Mouse (Mus musculus) right cerebral cortex, postnatal 25 days (tissue): ENCODE results near the gene Synrg.
A peak's percentile ranks its signal among the peaks of the same experiment; 100 is the strongest.

Source experiments
- DNase-seq: peaks from one replicate; pipeline ENCODE4 v3.0.0; 2022

Synrg gene

DNA sequence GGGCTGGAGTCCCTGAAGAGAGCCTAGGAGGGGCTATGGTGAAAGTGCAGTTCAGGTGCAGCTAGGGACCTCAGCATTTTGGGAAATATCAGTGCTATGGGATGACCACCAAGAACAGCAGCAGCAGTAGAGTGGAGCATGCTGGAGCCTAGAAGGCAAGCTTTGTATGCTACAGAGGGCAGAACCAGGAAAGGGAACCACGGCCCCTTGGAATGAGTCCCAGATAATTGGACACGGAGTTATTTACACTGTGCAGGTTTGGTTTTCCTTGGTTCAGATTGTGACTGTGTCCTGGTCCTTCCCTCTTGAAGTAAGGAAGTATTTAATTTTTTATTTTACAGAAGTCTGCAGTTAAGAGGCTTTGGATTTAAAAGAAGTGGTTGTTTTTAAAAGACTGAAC, 29.2 kb downstream of the Synrg start:
- no peak for DNase-seq

DNA sequence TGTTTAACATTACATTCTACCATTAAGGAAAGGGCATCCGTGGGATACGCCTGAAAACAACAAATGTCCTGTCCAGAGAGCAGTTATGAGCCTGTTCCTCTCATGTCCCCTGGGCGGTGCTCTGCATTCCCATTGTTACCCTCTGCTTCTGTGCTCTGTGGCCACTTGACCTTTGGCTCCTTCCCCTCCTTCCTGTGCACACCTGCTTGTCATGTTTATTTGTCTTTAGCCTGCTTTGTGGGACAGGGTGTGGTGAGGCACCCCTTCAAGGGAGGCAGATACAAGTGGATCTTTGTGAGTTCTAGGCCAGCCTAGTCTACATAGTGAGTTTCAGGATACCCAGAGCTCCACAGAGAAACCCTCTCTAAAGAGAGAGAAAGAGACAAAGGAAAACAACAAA, 30.3 kb downstream of the Synrg start:
- DNase-seq = no peak

- DNase-seq = peak; percentile 43
Measured at GRCm38 (mm10) chr11:83995535-83995950, 31.3 kb downstream of the Synrg start.

GRCm38 (mm10) chr11:83997171-83997868, 33.1 kb downstream of the Synrg start:
- no peak for DNase-seq

- DNase-seq = no peak
Measured at GRCm38 (mm10) chr11:83998993-83999392, 34.8 kb downstream of the Synrg start.

- no peak for DNase-seq
Measured at GRCm38 (mm10) chr11:83999411-83999915, 35.2 kb downstream of the Synrg start.

DNA sequence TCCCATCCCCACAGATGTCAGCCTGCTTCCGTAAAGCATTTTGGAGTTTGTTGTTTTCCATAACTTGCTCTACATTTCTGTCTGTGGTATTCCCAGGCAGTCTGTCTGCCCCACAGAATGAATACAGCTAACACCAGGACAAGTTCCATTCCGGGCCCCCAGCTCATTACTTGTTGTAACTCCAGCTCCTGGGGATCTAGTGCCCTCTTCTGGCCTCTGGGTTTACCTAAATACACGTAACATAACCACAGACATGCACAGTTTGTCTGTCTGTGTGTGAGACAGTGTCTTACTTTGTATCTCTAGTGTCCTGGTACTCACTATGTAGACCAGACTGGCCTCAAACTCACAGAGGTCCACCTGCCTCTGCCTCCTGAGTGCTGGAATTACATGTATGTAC, 37.0 kb downstream of the Synrg start:
- DNase-seq = no peak

DNA sequence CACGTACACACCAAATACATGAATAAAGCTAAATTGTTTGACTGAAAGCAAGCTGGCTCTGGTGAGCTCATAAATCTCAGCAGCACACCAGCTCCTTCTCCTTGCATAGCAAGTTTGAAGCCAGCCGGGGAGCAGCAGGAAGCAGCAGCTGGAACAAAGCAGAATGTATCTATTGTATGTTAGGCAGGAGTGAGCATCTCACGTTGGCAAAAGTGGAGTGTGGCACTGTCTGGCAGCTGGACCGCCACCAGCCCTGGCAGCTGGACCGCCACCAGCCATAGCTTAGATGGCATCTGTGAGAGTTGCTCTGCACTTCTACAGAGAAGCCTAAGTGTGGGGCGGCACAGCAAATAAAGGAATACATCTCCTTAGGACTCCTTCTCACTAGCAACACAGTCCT, 39.8 kb downstream of the Synrg start:
- no peak for DNase-seq

DNA sequence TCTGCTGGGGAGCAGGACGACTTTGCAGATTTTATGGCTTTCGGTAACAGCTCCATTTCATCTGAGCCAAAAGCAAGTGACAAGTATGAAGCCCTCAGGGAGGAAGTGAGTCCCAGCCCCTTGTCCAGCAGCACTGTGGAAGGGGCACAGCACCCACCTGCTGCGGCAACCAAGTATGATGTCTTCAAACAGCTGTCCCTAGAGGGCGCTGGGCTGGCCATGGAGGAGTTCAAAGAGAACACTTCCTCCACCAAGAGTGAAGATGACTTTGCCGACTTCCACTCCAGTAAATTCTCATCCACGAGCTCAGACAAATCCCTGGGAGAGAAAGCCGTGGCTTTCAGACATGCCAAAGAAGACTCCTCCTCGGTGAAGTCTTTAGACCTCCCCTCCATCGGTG, 44.8 kb downstream of the Synrg start:
- no peak for DNase-seq

- DNase-seq = no peak
Measured at GRCm38 (mm10) chr11:84010411-84010810, 46.2 kb downstream of the Synrg start.

DNA sequence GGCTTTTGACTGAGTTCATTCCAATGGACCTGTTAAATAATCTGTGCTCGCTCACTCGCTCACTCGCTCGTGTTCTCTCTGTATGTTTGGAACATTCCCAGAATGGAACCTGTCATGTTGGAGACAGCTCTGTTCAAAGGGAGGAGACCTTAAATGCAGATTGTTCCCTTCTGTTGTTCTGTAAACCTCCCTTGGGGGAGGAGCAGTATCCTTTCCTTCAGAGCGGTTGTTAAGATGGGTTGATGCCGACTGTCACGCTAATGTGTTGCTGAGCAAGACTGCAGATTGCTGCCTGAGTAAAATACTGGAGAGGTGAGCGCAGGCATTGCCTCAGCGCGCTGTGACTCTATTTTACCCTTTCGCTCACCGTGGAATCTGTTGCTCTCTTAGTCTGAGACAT, 46.8 kb downstream of the Synrg start:
- no peak for DNase-seq

DNA sequence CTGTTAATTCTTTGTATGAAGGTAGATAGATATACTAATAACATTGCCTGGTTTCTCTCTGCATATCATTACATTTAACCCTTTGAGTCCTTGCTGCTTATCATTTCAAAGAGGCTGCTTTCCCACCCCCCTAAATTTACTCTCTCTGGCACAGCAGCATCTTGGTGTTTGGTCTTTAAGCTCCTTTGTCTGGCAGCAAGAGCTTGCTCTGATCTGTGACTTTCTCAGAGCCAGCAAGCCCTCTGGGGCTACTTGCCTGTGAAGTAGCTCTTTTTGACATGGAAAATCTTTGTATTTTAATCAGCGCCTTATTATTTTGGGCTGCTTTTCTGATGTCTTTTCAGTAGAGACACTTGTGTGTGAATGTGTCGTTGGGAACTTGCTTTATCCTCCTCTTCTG, 47.3 kb downstream of the Synrg start:
- no peak for DNase-seq

DNA sequence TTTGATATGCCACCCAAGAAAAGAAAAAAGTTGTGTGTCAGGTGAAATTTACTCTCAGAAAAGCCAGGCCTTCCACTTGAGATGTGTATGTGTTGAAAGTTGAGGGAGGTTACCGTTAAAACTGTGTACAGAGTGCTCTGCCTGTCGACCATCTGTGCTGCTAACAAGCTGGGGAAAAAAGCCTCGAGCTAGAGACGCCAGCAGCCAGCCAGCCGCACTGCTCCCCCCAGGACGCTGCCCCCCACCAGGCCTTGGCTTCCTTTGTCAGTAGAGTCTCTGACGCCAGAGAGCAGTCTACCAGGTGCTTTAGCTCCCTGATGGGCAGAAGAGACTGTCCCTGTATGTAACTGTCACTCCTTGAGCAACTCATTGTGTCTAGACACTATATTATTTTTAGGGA, 48.9 kb downstream of the Synrg start:
- DNase-seq = peak; percentile 42

DNA sequence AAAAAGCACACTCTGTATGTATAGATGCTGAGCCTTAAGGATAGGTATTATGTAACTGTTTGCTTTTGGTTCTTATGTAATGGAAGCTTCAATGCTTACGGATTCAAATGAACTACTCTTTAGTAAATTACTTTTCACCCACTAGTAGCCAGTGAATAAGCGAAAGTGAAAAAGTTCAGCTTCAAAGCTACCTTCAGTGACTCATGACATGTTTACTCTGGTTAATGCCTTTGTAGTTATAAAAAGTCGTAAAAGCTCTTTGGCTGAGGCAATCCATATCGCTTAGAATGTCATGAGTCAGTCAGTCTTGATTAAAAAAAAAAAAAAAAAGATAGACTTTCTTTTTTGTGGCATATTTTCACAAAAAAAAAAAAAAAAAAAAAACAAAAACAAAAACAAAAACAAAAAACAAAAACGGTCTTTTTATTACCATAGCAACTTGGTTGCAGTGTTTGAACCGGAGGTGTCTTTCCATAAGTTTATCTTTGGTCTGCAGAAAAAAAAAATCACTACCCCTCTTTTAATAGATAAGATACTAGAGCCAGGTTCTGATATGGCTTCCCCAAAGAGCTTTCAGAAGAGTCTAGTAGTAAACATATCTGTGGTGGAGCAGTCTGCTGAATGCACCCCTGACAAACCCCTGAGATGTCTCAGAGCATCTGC, 52.0 kb downstream of the Synrg start:
- no peak for DNase-seq

- DNase-seq = no peak
Measured at GRCm38 (mm10) chr11:84016810-84017508, 52.7 kb downstream of the Synrg start.

DNA sequence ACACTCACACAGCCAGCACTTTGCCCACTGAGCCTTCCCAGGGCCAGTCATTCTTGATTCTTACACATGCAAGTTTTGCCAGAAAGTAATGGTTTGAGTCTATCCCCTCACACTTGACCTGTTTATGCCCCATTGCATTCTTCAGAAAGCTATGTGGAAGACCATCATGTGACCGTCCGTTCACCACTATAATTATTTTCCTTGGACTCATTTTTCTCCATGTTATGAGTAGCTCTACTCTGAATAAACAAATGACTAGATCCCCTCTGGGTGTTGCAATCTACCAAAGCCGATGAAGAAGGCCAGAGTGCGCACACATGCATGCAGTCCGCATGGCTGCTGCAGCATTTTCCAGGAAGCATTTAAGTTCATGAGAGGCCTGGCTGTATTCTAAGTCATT, 63.0 kb downstream of the Synrg start:
- no peak for DNase-seq

GRCm38 (mm10) chr11:84028271-84029028, 64.2 kb downstream of the Synrg start:
- DNase-seq = no peak

DNA sequence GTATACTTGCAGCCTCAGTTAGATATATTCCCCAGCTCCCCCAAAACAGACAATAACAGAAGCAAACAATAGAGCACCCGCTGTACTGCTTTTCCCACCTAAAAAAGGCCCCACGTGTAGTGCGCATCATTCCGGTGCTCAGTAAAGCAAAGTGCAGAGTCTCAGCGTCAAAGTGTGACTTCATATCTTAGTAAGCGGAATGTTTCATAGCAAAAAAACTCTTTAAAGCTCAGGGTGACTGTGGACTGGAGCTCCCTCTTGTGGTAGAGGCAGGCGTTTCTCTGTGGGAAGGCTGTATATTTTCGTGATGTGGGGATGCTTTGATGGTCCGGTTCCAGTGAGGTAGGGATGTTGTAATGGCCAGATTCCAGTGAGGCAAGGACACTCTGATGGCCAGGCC, 67.7 kb downstream of the Synrg start:
- DNase-seq = no peak

DNA sequence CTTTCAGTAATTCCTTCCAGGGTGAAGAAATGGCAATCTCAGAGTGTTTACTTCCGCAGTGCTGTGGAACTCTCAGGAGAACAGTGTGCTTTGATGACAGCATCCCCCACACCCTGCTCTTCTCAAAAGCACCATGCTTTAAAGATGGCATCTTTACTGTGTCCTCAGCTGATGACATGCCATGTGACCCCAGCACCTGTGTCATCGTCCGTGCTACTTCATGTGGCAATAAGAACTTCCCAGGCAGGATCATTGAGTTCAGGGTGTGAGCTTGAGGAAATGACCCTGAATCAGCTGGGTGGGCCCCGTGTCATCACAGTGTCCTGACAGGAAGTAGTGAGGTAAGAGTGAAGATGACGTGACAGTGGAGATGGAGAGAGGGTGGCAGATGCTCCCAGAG, 68.3 kb downstream of the Synrg start:
- no peak for DNase-seq

DNA sequence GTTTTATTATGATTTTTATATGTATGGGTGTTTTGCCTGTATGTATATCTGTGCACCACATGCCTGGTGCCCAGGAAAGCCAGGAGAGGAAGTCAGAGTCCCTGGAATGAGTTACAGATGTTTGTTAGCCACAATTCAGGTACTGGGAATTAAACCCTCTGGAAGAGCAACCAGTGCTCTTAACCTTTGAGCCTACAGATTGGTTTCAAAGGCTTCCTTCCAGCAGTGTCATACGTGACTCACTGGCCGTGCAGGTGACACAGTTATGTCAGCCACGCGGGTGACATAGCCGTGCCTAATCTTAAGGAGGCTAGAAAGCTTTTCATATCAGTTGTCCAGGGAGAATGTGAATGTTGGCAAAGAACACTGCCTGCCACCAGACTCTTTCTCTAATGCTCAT, 69.4 kb downstream of the Synrg start:
- DNase-seq = no peak

GRCm38 (mm10) chr11:84040621-84041020, 76.4 kb downstream of the Synrg start:
- no peak for DNase-seq

DNA sequence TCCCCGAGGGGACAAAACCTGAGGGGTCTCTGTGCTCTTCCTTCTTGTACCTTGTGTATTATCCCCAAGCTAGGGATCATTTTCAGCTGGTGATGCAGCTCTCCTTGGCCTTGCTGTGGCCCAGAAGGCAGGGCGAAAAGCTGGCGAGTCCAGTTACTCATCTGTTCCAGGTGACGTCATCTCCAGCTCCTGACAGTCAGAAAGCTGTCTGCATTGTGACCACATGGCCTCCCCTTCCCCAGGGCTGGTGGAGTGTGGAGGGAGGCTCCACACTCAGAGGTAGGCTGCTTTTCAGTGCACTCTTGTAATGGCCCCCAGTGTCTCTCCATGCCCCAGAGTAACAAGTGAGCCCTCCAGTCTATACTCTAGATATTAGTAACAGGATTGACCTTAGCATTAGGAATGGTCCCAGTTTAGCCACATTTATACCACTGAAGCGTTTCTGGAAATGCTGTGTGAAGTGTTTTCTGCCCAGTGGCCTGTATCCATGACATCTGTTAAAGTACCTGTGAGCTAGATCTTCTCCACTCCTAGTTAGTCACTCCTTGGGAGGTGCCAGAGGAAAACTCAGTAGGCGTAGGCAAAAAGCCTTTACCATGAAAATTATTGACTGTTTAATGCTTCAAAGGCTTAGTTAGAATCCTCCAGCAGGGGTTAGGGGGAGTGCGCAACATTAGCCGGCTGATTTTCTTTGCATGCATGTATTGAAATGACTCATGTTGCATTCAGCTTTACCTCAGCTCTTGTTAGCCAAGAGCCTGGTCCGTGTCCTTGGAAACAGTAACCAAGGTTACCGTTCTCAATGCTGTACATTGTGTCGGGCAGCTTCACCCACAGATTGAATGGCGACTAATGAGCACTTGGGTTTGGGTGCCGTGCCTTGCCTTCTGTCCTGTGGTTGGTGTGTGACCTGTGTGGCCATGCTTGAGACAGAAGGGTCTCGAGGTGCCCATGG, 78.9 kb downstream of the Synrg start:
- peak; percentile 58 for DNase-seq
